Mouse (Mus musculus) megakaryocyte, embryonic 14.5 days (primary cell): ENCODE data around the gene Usp21. TPM values are rescaled to one million over a fixed set of nuclear protein-coding genes. Genes with fewer than 3 reads are reported as not detected.
A peak's percentile ranks its signal among the peaks of the same experiment; 100 is the strongest.

Experiments used
- H3K27me3 ChIP-seq: replicated peaks from 2 replicates; pipeline ENCODE3; 2012; ENCODE audit warnings: inconsistent platforms
- H3K36me3 ChIP-seq: replicated peaks from 2 replicates; pipeline ENCODE3; 2012; ENCODE audit warnings: low read length, inconsistent platforms, mixed read lengths
- H3K4me1 ChIP-seq: 2 replicates; pipeline ENCODE4 v1.6.1; 2012; ENCODE audit warnings: inconsistent platforms
- H3K4me3 ChIP-seq: replicated peaks from 2 replicates; pipeline ENCODE3; 2012; ENCODE audit warnings: moderate library complexity, mild to moderate bottlenecking, inconsistent platforms
- H3K9me3 ChIP-seq: 2 replicates; pipeline ENCODE4 v1.6.1; 2012; ENCODE audit warnings: inconsistent platforms
- FLI1 ChIP-seq: IDR thresholded peaks from 2 replicates; pipeline ENCODE4 v1.6.1; 2012; ENCODE audit warnings: low read length, inconsistent platforms, mixed read lengths
- GATA1 ChIP-seq: IDR thresholded peaks from 3 replicates; pipeline ENCODE4 v1.6.1; 2012; ENCODE audit warnings: mixed read lengths, low read length, inconsistent platforms, borderline replicate concordance
- polyA plus RNA-seq: library from polyadenylated mRNA; stranded (reverse); fragments of >175 nt; gene quantifications from 2 replicates; pipeline ENCODE4 v1.2.3, GENCODE M21; 2012; ENCODE audit warnings: low replicate concordance; ENCODE audit not compliant: insufficient read depth

Gene Usp21
- polyA plus RNA-seq, 1 experiment: 33.2 TPM

GRCm38 (mm10) chr1:171232348-171232747 is 55.4 kb downstream of the Usp21 start:
- TF ChIP-seq FLI1 (no peak), GATA1 (no peak)
- H3K4me1 ChIP-seq: peaks cover 65% of the 10 kb centered on the region
- peak overlapping the region; percentile 91 for H3K4me3 ChIP-seq
- peaks cover 70% of the 10 kb centered on the region for H3K36me3 ChIP-seq
- H3K27me3 ChIP-seq: no peaks in the 10 kb centered on the region
- H3K9me3 ChIP-seq: no peaks in the 10 kb centered on the region

Other genes starting within 250 kb of the Usp21 start
- 9.2 TPM in 1 of 2 replicates, not detected in the other for gene Fcgr3, start 223.1 kb downstream of the Usp21 start, polyA plus RNA-seq
- not detected in 2 replicates for gene Cfap126, start 174.1 kb downstream of the Usp21 start, polyA plus RNA-seq
- 22.4 and 93.6 TPM in 2 replicates for gene Sdhc, start 137.4 kb downstream of the Usp21 start, polyA plus RNA-seq
- gene Mpz, start 137.3 kb downstream of the Usp21 start, polyA plus RNA-seq: 3.7 TPM in 1 of 2 replicates, not detected in the other
- gene Pcp4l1, start 91.7 kb downstream of the Usp21 start, polyA plus RNA-seq: 28.3 and 28.5 TPM in 2 replicates
- not detected in 2 replicates for gene Nr1i3, start 74.0 kb downstream of the Usp21 start, polyA plus RNA-seq
- 22.7 and 24.1 TPM in 2 replicates for gene Tomm40l, start 65.5 kb downstream of the Usp21 start, polyA plus RNA-seq
- not detected in 2 replicates for gene Apoa2, start 62.9 kb downstream of the Usp21 start, polyA plus RNA-seq
- gene Fcer1g, start 53.6 kb downstream of the Usp21 start, polyA plus RNA-seq: 12.9 and 57.4 TPM in 2 replicates
- gene Adamts4, start 37.6 kb downstream of the Usp21 start, polyA plus RNA-seq: 0.50 TPM in 1 of 2 replicates, not detected in the other
- 24.9 and 49.7 TPM in 2 replicates for gene Ndufs2, start 36.6 kb downstream of the Usp21 start, polyA plus RNA-seq
- 20.5 and 20.6 TPM in 2 replicates for gene B4galt3, start 17.7 kb downstream of the Usp21 start, polyA plus RNA-seq
- 17.0 and 28.8 TPM in 2 replicates for gene Ppox, start 6.8 kb downstream of the Usp21 start, polyA plus RNA-seq
- 18.6 and 97.6 TPM in 2 replicates for gene Ufc1, start 7.0 kb upstream of the Usp21 start, polyA plus RNA-seq
- 19.6 and 45.4 TPM in 2 replicates for gene Dedd, start 41.2 kb upstream of the Usp21 start, polyA plus RNA-seq
- gene Nit1, start 57.7 kb upstream of the Usp21 start, polyA plus RNA-seq: 3.2 and 6.1 TPM in 2 replicates
- gene Pfdn2, start 57.7 kb upstream of the Usp21 start, polyA plus RNA-seq: 1.3 and 11.9 TPM in 2 replicates
- gene Klhdc9, start 72.8 kb upstream of the Usp21 start, polyA plus RNA-seq: not detected in 2 replicates
- 0.44 TPM in 1 of 2 replicates, not detected in the other for gene Nectin4, start 82.1 kb upstream of the Usp21 start, polyA plus RNA-seq
- 5.2 and 12.3 TPM in 2 replicates for gene Arhgap30, start 101.0 kb upstream of the Usp21 start, polyA plus RNA-seq
- gene Usf1, start 123.3 kb upstream of the Usp21 start, polyA plus RNA-seq: 18.5 and 37.8 TPM in 2 replicates
- not detected in 2 replicates for gene Tstd1, start 130.9 kb upstream of the Usp21 start, polyA plus RNA-seq
- 21.9 and 94.2 TPM in 2 replicates for gene F11r, start 149.5 kb upstream of the Usp21 start, polyA plus RNA-seq
- 4.6 and 9.8 TPM in 2 replicates for gene Alyref2, start 215.5 kb upstream of the Usp21 start, polyA plus RNA-seq
- gene Itln1, start 247.3 kb upstream of the Usp21 start, polyA plus RNA-seq: 0.94 TPM in 1 of 2 replicates, not detected in the other